Mouse (Mus musculus): ENCODE data around the gene Wdfy3.

DNA sequence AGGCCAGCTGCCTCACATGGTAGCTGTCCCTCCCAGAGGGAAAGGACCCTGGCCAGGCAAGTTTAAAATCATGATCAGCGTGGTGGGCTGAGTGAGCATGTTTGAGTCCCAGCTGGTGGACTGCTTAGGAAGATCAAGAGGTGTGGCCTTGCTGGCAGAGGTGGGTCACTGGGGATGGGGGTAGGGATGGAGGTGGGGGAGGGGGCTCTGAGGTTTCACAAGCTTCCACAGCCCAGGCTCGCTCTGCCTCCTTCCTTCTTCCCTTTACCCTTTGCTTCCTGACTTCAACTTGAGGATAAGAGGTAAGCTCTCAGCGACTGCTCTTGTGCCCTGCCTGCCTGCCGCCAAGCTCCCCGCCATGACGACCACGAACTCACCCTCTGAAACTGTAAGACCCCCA is 222.4 kb downstream of the Wdfy3 start:
- TF ChIP-seq POLR2A (IDR thresholded peaks at IDR 0.05; ENCODE audit: control insufficient read depth, low read depth, low read length): 0 out of 2 replicates have a peak, but pooled peaks have one; percentile 19
- TF ChIP-seq CTCF (IDR thresholded peaks at IDR 0.05; ENCODE audit: control insufficient read depth, insufficient read depth, insufficient replicate concordance, low read depth, low read length): no peak

Measured in testis, adult 2 months (tissue).